Mouse (Mus musculus) forebrain, embryonic 15.5 days (tissue): ENCODE measurements at regions not wholly inside any gene's neighbourhood (a gene's known extent, or its start where the extent isn't known, plus 50 kb on each side); places are given as distances from the start of the nearest gene placed in this dataset.

Experiments
- ATAC-seq: fragments of 200-750 bp; cut with Nextera tagmentation; replicated peaks from 2 replicates; pipeline ENCODE4 v1.8.0; 2017; ENCODE audit warnings: mild to moderate bottlenecking, moderate TSS enrichment, moderate library complexity
- H3K27ac ChIP-seq: fragments of 300-500 bp; sonication (generic); replicated peaks from 2 replicates; pipeline ENCODE4 v1.5.1; 2015; ENCODE audit warnings: mild to moderate bottlenecking, inconsistent platforms
- H3K27me3 ChIP-seq: fragments of 300-500 bp; sonication (generic); 2 replicates; pipeline ENCODE4 v1.6.1; 2015; ENCODE audit warnings: inconsistent platforms
- H3K36me3 ChIP-seq: fragments of 300-500 bp; sonication (generic); 2 replicates; pipeline ENCODE4 v1.6.1; 2015; ENCODE audit warnings: mild to moderate bottlenecking, inconsistent platforms
- H3K4me1 ChIP-seq: fragments of 300-500 bp; sonication (generic); 2 replicates; pipeline ENCODE4 v1.6.1; 2015; ENCODE audit warnings: inconsistent platforms
- H3K4me2 ChIP-seq: fragments of 300-500 bp; sonication (generic); replicated peaks from 2 replicates; pipeline ENCODE4 v1.6.1; 2015; ENCODE audit warnings: mild to moderate bottlenecking, inconsistent platforms
- H3K4me3 ChIP-seq: fragments of 300-500 bp; sonication (generic); 2 replicates; pipeline ENCODE4 v1.5.1; 2015; ENCODE audit warnings: mild to moderate bottlenecking, inconsistent platforms
- H3K9ac ChIP-seq: fragments of 300-500 bp; sonication (generic); replicated peaks from 2 replicates; pipeline ENCODE4 v1.6.1; 2015; ENCODE audit warnings: mild to moderate bottlenecking, inconsistent platforms
- H3K9me3 ChIP-seq: fragments of 300-500 bp; sonication (generic); 2 replicates; pipeline ENCODE4 v1.6.1; 2016; ENCODE audit warnings: inconsistent platforms
- WGBS: fragments of 180-500 bp; shearing (Covaris S2); methylation state at CpG from one replicate; pipeline ENCODE4 v1.1.7; 2015; ENCODE audit warnings: mixed read lengths; 5-methylcytosine and 5-hydroxymethylcytosine counted together

DNA sequence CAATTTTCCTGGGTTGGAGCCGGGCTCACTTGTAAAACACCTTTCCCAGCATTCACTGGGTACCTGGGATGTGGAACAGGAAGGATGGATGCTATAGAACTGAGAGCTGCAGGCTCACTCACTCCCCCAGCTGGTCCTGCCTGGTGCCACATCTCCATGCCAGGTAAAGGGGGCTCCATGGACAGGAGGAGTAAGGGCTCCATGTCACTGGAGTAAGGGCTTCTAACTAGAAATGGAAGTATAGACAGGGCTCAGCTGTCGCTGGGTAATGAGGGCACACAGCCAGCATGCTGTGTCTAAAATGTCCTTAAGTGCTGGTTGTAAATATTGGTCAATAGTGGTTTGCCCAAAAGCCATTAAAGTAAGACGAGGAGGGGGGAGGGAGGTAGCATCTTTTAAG is 99.4 kb upstream of the Gpr12 start:
- Histone ChIP-seq H3K36me3 (no peaks in the 10 kb centered on the region), H3K4me2 (no peak overlapping the region), H3K27ac (no peak overlapping the region), H3K4me1 (no peaks in the 10 kb centered on the region), H3K9ac (no peak overlapping the region), H3K9me3 (no peaks in the 10 kb centered on the region), H3K27me3 (peaks cover 12% of the 10 kb centered on the region; the same call in 1 of the 2 replicates), H3K4me3 (no peak overlapping the region)
- no peak for ATAC-seq
- 56% methylated on average over 3 of the region's 3 CpGs for WGBS

DNA sequence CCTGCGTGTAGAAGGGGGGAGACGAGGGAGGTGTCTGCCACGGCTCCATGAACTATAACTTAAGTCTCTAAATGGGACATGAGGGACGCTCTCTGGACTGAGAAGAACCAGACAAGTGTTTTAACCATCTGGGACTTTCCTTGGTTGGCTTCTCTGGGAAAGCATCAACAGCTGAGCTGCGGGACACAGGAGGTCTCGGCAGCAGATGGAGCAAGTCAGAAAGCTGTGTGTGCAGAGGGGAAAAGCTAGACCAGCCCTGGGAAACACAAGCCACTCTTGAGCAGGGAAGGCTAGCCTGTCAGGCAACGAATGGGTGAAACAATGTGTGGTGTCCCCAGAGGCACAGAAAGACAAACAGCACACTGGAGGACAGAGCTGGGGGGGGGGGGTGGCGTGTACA is 98.5 kb upstream of the Gpr12 start:
- H3K27ac ChIP-seq = no peak overlapping the region
- ATAC-seq = no peak
- no peak overlapping the region for H3K4me3 ChIP-seq
- 76% methylated on average over 8 of the region's 8 CpGs for WGBS
- H3K9me3 ChIP-seq = no peaks in the 10 kb centered on the region
- no peaks in the 10 kb centered on the region for H3K36me3 ChIP-seq
- H3K9ac ChIP-seq = no peak overlapping the region
- peaks cover 12% of the 10 kb centered on the region; the same call in 1 of the 2 replicates for H3K27me3 ChIP-seq
- H3K4me2 ChIP-seq = no peak overlapping the region
- H3K4me1 ChIP-seq = no peaks in the 10 kb centered on the region

DNA sequence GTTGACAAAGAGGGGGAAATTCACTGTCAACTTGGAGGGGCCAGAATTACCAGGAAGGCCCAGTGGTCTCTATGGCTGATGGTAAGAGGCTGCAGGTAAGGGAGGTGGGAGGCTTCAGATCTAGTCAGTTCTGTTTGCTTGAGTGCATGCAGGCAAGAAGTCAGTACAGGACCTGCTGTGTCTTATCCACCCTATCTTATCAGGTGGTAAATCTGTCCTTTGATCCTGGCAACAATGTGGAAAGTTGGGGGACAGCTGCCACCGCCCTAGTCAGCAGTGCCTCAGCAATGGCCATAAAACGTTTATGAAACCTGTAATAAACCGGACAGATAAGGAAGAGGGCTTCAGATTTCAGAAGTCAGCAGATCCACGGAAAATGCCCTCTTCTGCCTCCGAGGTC is 97.9 kb upstream of the Gpr12 start:
- no peak overlapping the region for H3K4me3 ChIP-seq
- ATAC-seq = no peak
- no peaks in the 10 kb centered on the region for H3K9me3 ChIP-seq
- H3K27me3 ChIP-seq = peaks cover 12% of the 10 kb centered on the region; the same call in 1 of the 2 replicates
- WGBS = 87% methylated on average over 5 of the region's 5 CpGs
- H3K27ac ChIP-seq = no peak overlapping the region
- H3K4me2 ChIP-seq = no peak overlapping the region
- no peaks in the 10 kb centered on the region for H3K4me1 ChIP-seq
- no peaks in the 10 kb centered on the region for H3K36me3 ChIP-seq
- no peak overlapping the region for H3K9ac ChIP-seq

DNA sequence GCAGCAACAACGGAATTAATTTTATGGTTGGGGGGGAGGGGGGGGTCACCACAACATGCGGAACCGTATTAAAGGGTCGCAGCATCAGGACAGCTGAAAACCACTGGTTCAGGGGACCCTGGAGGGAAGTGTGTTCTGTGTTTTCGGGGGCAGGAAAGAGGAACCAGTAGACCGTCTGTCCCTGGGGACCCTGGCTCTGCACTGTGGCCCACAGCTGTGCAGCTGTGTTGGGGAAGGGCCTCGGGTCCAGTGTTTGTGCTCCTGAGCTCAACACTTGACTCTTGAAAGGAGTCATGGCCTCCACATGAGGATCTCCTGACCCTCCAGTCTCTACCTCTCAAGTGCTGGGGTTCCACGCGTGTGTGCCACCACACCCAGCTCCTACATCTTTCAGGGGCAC is 96.5 kb upstream of the Gpr12 start:
- Histone ChIP-seq H3K4me3 (no peak overlapping the region), H3K4me1 (no peaks in the 10 kb centered on the region), H3K27me3 (peaks cover 12% of the 10 kb centered on the region; the same call in 1 of the 2 replicates), H3K9ac (no peak overlapping the region), H3K36me3 (no peaks in the 10 kb centered on the region), H3K27ac (no peak overlapping the region), H3K9me3 (no peaks in the 10 kb centered on the region), H3K4me2 (no peak overlapping the region)
- 90% methylated on average over 9 of the region's 9 CpGs for WGBS
- ATAC-seq = no peak

DNA sequence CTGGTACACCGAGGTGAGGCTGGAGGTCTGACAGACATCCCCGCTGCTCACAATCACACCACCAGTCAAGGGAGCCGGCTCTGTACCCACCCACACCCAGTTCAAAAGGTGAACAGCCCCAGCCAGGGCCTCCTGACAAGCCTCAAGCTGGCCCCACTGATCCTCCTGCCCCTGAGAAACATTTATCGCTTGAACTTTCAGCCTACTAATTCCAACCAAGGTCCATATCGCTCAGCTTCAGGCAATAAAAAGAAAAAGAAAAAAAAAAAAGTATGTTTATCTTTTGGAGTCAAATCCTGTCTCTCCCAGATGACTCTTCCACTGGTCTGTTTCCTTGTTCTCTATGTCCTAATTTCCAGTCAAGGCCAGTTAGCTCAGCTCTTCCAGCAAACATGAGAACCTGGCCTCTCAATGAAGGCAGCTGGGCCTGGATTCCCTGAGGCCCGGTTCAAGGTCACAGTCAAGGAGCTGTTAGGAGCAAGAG is 94.2 kb upstream of the Gpr12 start:
- Histone ChIP-seq H3K27me3 (peaks cover 16% of the 10 kb centered on the region), H3K27ac (no peak overlapping the region), H3K4me3 (no peak overlapping the region), H3K4me2 (no peak overlapping the region), H3K36me3 (no peaks in the 10 kb centered on the region), H3K4me1 (no peaks in the 10 kb centered on the region), H3K9ac (no peak overlapping the region), H3K9me3 (no peaks in the 10 kb centered on the region)
- WGBS = 87% methylated on average over 6 of the region's 6 CpGs
- no peak for ATAC-seq

DNA sequence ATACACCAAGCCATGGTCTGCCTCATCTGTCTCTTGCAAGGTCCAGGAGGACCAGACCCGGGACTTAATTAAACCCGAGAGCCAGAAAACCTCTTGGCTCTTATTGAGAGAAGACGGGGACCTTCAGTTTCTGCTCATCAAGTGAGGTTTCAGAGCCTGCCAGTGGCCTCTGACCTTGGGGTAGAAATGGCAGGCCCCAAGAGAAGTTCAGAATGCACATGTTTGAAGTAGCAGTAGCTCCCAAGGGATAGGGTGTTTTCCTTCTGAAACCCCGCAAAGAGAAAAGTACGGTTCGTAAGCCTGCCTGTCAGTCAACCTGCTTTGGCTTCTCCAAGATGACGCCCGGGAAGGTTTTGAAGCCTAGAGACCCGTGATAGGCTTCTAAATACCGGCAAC is 93.7 kb upstream of the Gpr12 start:
- ATAC-seq = no peak
- H3K36me3 ChIP-seq = no peaks in the 10 kb centered on the region
- H3K4me1 ChIP-seq = no peaks in the 10 kb centered on the region
- no peaks in the 10 kb centered on the region for H3K9me3 ChIP-seq
- H3K9ac ChIP-seq = no peak overlapping the region
- no peak overlapping the region for H3K4me2 ChIP-seq
- no peak overlapping the region for H3K27ac ChIP-seq
- H3K4me3 ChIP-seq = no peak overlapping the region
- WGBS = 83% methylated on average over 10 of the region's 10 CpGs
- peaks cover 16% of the 10 kb centered on the region for H3K27me3 ChIP-seq

DNA sequence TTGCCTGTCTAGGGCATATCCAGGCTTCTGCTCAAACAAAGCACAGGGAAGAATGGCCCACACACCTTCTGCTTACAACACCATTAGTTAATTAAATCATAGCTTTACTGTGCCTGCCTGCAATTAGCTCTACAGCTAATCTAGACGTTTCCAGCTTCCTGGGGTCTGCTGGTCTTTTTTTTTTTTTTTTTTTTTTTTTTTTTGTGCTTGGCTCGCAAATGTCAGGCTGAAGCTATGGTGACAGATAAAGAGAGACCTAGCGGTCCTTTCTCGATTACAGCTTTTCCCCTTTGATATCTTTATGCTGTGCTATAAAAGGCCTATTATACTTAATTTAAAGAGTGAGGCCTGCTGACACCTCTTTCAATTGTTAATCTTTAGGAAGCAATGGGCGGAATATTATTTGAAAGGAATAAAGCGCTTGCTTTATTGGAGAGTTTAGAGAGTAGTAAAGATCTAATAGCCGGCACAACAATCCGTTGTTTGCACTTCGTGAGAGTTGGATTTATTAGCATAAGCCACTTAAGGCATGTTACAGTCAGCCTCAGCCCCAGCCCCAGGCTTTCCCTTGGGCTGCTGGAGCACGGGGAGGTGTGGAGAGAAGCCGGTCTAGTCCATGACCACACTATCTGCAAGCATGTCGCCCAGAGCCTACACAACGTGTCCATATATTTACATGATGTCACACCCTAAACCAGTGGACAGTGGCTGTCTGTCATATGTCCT is 93.2 kb upstream of the Gpr12 start:
- Histone ChIP-seq H3K4me3 (no peak overlapping the region), H3K27me3 (peaks cover 13% of the 10 kb centered on the region)

DNA sequence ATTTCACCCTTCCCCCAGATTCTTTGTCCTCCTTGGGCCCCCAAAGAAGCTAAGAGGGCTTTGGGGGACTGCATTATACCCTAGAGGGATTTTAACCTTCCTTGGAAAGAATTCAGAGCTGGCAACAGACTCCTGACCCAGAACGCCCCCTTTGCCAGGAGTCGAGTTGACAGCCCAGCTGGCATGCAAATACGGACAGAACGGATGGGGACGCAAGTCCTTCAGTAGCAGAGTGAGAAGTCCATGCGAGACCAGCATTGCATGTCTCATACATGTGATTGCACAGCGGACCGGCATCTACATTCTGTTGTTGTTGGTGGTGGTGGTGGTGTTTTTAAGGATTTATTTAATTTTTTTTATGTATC is 92.1 kb upstream of the Gpr12 start:
- Histone ChIP-seq H3K27me3 (peaks cover 10% of the 10 kb centered on the region), H3K9ac (no peak overlapping the region), H3K9me3 (no peaks in the 10 kb centered on the region), H3K4me3 (no peak overlapping the region), H3K36me3 (no peaks in the 10 kb centered on the region), H3K4me1 (no peaks in the 10 kb centered on the region), H3K4me2 (no peak overlapping the region), H3K27ac (no peak overlapping the region)
- 83% methylated on average over 8 of the region's 8 CpGs for WGBS
- ATAC-seq = no peak

More for the DNA sequence above, 93.2 kb upstream of the Gpr12 start:
- no peak overlapping the region for H3K4me2 ChIP-seq
- H3K9ac ChIP-seq = no peak overlapping the region
- H3K4me1 ChIP-seq = no peaks in the 10 kb centered on the region
- no peaks in the 10 kb centered on the region for H3K9me3 ChIP-seq
- no peak overlapping the region for H3K27ac ChIP-seq
- ATAC-seq = no peak
- 22% methylated on average over 13 of the region's 13 CpGs for WGBS
- H3K36me3 ChIP-seq = no peaks in the 10 kb centered on the region

DNA sequence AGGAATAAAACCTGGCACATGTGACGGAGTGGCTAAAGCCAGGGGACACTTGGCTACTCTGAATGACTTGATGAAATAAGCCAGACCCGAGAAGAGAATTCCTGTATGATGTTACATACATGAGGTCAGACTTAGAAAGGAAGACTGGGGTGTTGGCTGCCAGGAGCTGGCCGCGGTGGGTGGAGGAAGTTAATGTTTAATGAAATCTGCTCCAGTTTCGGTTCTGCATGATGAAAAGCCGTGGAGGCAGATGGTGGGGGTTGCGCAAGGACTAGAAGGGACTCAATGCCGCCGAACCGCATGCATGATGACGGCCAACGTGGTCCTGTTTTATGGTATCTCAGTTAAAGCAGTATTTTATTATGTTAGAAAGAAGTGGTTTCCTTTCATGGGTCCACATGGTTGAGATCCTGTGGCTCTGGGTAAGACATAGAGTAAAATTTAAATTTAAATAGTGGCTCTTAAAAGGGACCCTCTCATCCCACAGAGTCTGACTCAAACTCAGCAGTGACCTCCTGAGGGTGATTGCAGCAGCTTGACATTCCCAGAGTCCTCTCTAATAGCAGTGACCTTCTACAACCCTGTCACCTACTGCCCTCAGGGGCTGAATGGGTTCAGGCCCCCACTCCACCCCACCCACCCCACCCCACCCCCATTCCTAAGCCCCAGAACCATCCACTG is 91.6 kb upstream of the Gpr12 start:
- no peaks in the 10 kb centered on the region for H3K4me1 ChIP-seq
- H3K36me3 ChIP-seq = no peaks in the 10 kb centered on the region
- peaks cover 6% of the 10 kb centered on the region for H3K27me3 ChIP-seq
- no peak overlapping the region for H3K9ac ChIP-seq
- no peak for ATAC-seq
- H3K9me3 ChIP-seq = no peaks in the 10 kb centered on the region
- H3K27ac ChIP-seq = no peak overlapping the region
- no peak overlapping the region for H3K4me2 ChIP-seq
- 85% methylated on average over 12 of the region's 12 CpGs for whole genome bisulfite sequencing
- H3K4me3 ChIP-seq = no peak overlapping the region

DNA sequence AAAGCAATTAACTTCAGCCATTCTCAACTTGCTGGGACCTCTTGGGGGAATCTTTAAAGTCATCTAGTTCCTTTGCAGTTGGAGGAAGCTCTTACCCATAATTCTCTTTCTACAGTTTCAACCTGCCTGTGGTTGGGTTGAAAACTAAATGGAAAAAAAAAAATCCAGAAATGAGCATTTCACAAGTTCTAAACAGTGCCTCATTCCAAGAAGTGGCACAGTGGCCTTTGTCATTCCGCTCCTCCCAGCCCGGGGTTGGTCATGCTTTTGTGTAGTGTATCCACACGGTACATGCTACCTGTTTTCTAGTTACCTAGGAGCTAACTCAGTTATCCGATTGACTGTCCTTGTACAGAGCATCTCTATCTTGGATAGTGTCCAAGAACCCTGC is 90.8 kb upstream of the Gpr12 start:
- no peaks in the 10 kb centered on the region for H3K36me3 ChIP-seq
- no peak overlapping the region for H3K9ac ChIP-seq
- H3K9me3 ChIP-seq = no peaks in the 10 kb centered on the region
- WGBS = 75% methylated on average over 4 of the region's 4 CpGs
- no peak overlapping the region for H3K4me2 ChIP-seq
- no peak for ATAC-seq
- H3K4me3 ChIP-seq = no peak overlapping the region
- peaks cover 4% of the 10 kb centered on the region for H3K27me3 ChIP-seq
- H3K27ac ChIP-seq = no peak overlapping the region
- H3K4me1 ChIP-seq = no peaks in the 10 kb centered on the region

DNA sequence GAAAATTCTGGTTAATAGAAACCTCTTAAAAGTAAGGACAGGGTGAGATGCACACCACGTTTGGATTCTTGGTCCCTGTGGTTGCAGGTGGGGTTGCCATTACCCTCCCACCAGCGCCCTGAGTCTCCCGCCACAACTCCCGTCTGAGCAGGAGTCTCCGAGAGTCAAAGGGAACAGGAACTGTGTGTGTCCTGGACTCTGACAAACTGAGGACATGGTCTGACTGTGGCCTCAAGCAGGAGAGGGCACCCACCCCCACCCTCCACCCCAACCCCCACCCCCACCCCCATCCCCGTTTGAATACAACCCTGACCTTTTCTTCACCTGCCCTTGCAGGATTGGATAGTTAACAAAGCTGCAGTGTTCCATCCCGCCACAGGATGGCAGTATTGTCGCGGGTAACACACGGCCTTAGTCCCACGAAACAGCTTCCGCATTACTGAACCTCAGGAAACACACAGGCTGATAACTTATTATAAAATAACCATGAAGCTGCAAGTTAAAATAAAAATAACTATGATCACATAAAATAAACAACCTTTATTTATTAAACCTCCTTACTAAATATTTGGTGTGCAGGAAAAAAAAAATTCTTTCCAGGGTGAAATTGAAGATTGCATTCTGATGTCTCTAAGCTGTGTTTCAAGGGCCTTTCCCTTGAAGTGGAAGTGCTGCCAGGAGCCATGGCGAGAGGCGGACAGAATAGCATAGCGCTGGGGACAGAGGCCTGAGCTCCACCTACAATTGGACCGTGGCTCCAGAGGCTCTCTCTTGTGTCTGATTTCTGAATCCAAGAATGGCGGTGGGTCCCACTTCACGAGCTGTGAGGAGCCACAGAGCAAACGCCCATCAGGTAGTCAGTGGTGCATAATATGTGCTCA is 90.2 kb upstream of the Gpr12 start:
- no peaks in the 10 kb centered on the region for H3K36me3 ChIP-seq
- H3K4me3 ChIP-seq = no peak overlapping the region
- no peak overlapping the region for H3K4me2 ChIP-seq
- no peaks in the 10 kb centered on the region for H3K9me3 ChIP-seq
- H3K27ac ChIP-seq = no peak overlapping the region
- no peak overlapping the region for H3K9ac ChIP-seq
- ATAC-seq = peak; percentile 53; the same call in 1 of the 2 replicates
- WGBS = 18% methylated on average over 19 of the region's 19 CpGs
- H3K4me1 ChIP-seq = no peaks in the 10 kb centered on the region
- peaks cover 4% of the 10 kb centered on the region for H3K27me3 ChIP-seq

DNA sequence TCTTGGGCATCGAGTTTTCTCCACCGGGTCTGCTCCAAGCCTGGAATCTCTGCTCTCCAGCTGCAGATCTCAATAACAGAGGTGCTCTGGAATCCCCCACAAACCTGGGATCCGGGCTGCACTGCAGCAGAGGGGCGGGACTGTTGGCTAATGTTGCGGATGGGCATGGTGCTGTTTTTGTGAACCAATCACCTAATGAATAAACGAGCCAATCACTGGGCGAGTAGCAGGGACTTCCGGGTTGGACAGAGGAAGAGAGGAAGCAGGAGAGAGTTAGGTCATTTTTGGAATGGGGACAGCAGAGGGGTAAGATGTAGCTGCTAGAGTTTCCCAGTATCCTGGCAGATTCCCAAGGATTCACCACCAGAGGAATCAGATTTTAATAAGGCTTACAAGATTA is 76.7 kb upstream of the Gpr12 start:
- whole genome bisulfite sequencing = 78% methylated on average over 8 of the region's 8 CpGs
- Histone ChIP-seq H3K36me3 (no peaks in the 10 kb centered on the region), H3K27me3 (no peaks in the 10 kb centered on the region), H3K4me3 (no peak overlapping the region), H3K9ac (no peak overlapping the region), H3K4me1 (no peaks in the 10 kb centered on the region), H3K4me2 (no peak overlapping the region), H3K9me3 (no peaks in the 10 kb centered on the region), H3K27ac (no peak overlapping the region)
- no peak for ATAC-seq
